Mouse (Mus musculus): ENCODE data around the gene Kcp. TPM values are rescaled to one million over a fixed set of nuclear protein-coding genes. Genes with fewer than 3 reads are reported as not detected.

The Kcp gene
- 8.4 and 13.4 TPM in 2 replicates for polyA plus RNA-seq (2015; fragmentation: Nextera tagmentation; extraction: Ambion mirVana)

DNA sequence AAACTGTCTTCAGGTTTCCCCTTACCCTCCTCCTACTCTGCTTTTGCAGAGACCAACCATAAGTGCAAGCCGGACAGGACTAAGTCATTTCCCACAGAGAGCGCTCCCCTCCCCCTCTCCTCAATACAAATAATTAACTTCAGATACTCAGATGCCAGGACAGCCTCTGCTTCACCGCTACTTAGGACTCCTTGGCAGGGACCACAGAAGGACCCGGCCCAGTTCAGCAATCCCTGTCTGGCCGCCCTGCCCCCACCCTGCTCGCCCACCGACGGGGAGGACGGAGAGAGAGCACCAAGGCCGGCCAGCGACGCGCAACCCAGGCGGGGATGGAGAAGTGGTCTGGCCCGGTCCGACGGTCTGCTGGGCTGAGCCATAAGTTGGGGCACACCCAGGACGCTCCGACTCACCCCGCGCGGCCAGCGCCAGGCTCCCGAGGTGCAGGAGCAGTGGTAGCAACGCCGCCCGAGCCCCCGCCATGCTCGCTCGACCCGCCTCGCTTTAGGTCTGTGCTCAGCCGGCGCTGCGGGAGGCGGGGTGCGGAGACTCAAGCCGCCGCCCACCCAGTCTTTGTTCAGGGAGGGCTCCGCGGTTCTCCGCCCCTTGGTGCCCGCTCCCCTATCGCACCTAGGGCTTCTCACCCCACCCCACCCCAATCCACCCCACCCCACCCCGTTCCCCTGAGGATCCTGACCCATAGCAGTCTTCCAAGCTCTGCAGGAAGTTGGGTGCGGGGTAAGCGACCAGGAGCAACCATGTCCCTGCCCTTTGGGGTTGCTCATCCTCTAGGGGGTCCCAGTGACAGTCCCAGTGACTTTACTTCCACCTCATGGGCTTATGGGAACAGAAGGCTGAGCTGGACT lies at the start of gene Kcp:
Kcp (minus strand) TSS at position 506 of the 863 bp plus-strand sequence.

DNA sequence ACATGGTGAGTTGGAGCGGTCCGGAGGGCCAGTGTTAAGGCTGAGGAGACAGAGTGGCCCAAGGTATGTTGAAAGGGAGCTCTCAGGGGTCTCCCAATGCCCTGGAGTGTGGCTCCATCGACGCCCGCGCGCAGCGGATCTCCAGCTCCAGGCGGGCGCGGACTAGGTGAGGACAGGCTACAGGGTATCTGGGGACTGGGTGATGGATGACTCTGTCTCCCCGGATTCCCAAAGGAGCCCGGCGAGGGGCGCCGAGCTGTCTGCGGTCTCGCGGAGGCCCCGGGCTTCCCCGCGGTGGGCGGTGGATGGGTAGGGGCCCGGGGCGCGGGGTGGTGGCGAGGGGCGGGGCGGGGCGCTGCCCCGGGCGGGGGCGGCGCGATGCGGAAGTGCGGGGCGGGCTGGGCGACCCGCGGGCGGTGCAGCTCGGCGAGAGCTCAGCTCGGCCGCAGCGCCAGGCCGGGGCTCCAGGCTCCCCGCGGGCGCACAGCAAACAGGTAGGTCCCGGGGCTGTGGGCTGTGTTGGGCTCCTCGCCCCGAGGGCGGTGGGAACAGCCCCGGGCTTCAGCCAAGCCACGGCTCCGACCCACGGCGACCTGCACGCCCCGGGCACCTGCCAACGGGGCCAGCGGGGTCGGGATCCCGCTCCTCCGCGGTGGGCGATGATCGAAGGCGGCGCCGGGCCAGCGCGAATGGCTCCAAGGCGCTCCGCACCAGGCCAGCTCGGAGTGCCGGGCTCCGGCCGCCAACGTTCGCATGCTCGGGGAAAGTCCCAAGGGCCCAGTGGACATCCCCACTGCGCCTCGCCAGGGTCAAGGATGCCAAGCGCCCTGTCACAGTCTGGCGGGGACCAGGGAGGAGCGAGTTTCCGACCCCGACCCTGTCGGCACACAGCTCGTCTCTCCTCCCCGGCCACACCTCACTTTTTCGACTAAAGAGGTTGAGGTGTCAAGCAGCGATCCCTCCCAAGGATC lies 18.8 kb upstream of the Kcp start, which contains the start of gene Irf5:
Irf5 (plus strand) TSS at position 345 of the 971 bp plus-strand sequence.

DNA sequence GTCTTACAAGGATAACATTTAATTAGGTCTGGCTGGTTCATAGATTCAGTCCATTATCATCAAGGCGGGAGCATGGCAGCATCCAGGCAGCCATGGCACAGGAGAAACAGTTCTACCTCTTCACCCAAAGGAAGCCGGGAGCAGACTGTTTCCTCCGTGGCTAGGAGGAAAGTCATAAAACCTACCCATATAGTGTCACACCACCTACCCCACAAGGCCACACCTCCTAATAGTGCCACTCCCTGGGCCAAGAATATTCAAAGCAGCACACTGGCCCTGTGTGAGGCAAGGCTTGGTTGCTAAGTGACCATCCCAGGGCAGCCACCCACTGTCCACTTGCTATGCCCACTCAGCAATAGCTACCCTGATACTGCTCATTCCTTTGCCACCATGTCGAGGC lies 36.6 kb downstream of the Kcp start, which contains the start of gene Atp6v1fnb:
Atp6v1fnb (plus strand) TSS at position 301 of the 400 bp plus-strand sequence.

DNA sequence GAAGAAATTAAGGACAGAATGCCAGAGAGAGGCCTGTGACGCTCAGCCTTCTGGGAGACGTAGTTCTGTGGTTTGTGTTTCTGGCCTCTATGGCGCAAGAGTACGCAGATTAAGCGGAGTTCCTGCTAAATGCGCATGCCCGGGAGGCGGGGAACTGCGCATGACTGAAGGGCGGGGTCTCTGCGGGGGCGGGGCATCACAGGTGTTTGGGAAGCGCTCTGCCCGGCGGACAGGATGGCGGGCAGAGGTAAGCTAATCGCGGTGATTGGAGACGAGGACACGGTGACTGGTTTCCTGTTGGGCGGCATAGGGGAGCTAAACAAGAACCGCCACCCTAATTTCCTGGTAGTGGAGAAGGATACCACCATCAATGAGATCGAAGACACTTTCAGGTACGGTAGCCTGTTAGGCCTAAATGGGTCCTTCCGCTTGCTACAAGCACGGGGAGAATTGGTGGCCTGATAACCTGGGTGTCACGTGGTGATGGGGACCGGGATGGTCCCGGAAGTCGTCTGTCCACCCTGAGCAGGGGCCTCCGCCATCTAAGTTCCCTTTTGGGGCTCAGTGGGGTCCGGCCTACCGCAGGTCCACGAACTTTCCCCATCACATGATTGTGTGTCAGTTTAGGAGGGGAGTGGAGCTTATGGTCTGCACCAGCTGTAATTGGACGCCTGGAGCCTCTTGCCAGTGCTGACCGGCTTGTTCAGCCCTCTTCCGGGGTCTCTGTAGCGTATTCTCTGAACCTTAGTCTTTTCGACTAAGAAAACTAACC lies 40.0 kb downstream of the Kcp start, which contains the start of gene Atp6v1f:
Atp6v1f (plus strand) TSS at position 136 of the 772 bp plus-strand sequence.

DNA sequence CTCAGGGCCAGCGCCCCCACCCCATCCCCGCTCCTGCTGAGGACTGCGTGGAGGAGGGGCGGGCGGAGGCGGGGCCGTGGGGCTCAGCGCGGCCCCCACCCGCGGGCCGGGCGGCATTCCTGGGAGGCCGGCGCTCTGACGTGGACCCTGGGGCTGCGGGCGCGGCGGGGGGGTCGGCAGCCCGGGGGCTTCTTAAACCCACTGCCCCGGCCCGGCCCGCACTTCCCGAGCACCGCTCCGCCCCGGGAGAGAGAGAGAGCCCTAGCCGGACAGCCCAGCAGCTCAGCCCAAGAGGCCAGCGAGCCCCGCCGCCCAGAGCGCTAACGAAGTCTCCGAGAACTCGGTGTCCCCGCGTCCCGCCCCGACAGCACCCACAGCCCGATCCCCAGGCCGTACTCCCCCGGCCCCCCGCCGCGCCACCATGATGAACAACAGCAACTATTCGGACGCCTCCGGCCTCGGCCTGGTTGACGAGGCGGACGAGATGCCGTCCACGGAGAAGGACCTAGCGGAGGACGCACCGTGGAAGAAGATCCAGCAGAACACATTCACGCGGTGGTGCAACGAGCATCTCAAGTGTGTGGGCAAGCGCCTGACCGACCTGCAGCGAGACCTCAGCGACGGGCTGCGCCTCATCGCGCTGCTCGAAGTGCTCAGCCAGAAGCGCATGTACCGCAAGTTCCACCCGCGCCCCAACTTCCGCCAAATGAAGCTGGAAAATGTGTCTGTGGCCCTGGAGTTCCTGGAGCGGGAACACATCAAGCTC lies 74.5 kb downstream of the Kcp start, which contains the start of gene Flnc:
Flnc (plus strand) TSS at position 219 of the 766 bp plus-strand sequence.

Other genes starting within 250 kb of the Kcp start
- 21.2 and 22.3 TPM in 2 replicates for gene Hilpda, start 235.5 kb downstream of the Kcp start, polyA plus RNA-seq (2015; fragmentation: Nextera tagmentation; extraction: Ambion mirVana)
- gene Fam71f2, start 228.4 kb downstream of the Kcp start, polyA plus RNA-seq (2015; fragmentation: Nextera tagmentation; extraction: Ambion mirVana) = 0.25 and 0.32 TPM in 2 replicates
- not detected in 2 replicates for gene Fam71f1, start 188.8 kb downstream of the Kcp start, polyA plus RNA-seq (2015; fragmentation: Nextera tagmentation; extraction: Ambion mirVana)
- gene Calu, start 159.9 kb downstream of the Kcp start, polyA plus RNA-seq (2015; fragmentation: Nextera tagmentation; extraction: Ambion mirVana) = 113 and 123 TPM in 2 replicates
- gene Opn1sw, start 119.5 kb downstream of the Kcp start, polyA plus RNA-seq (2015; fragmentation: Nextera tagmentation; extraction: Ambion mirVana) = 0.43 and 0.62 TPM in 2 replicates
- gene Ccdc136, start 111.6 kb downstream of the Kcp start, polyA plus RNA-seq (2015; fragmentation: Nextera tagmentation; extraction: Ambion mirVana) = 76.6 and 87.2 TPM in 2 replicates
- 3.0 and 3.3 TPM in 2 replicates for gene Flnc, start 74.7 kb downstream of the Kcp start, polyA plus RNA-seq (2015; fragmentation: Nextera tagmentation; extraction: Ambion mirVana)
- gene Atp6v1f, start 40.2 kb downstream of the Kcp start, polyA plus RNA-seq (2015; fragmentation: Nextera tagmentation; extraction: Ambion mirVana) = 399 and 411 TPM in 2 replicates
- gene Atp6v1fnb, start 36.5 kb downstream of the Kcp start, polyA plus RNA-seq (2015; fragmentation: Nextera tagmentation; extraction: Ambion mirVana) = not detected in 2 replicates
- gene Irf5, start 18.7 kb upstream of the Kcp start, polyA plus RNA-seq (2015; fragmentation: Nextera tagmentation; extraction: Ambion mirVana) = 3.1 and 3.7 TPM in 2 replicates
- gene Tnpo3, start 101.9 kb upstream of the Kcp start, polyA plus RNA-seq (2015; fragmentation: Nextera tagmentation; extraction: Ambion mirVana) = 51.4 and 53.3 TPM in 2 replicates
- gene Tspan33, start 186.3 kb upstream of the Kcp start, polyA plus RNA-seq (2015; fragmentation: Nextera tagmentation; extraction: Ambion mirVana) = 27.5 and 28.9 TPM in 2 replicates
- gene Smo, start 227.6 kb upstream of the Kcp start, polyA plus RNA-seq (2015; fragmentation: Nextera tagmentation; extraction: Ambion mirVana) = 11.9 and 12.0 TPM in 2 replicates

All from neural tube, postnatal 0 days (tissue).